Mouse (Mus musculus) telencephalon, adult 2 months (tissue): ENCODE data around the gene Retreg2.

Experiments
- DNase-seq: peaks from one replicate; pipeline ENCODE4 v3.0.0-alpha.2; 2011; ENCODE audit warnings: low read depth, low spot score

Retreg2 gene

GRCm38 (mm10) chr1:75168472-75169464 lies 26.2 kb downstream of the Retreg2 start, which contains the start of gene Zfand2b:
Gene Zfand2b (plus strand): TSS chr1:75168646.
- DNase-seq, result peak; percentile 84

DNA sequence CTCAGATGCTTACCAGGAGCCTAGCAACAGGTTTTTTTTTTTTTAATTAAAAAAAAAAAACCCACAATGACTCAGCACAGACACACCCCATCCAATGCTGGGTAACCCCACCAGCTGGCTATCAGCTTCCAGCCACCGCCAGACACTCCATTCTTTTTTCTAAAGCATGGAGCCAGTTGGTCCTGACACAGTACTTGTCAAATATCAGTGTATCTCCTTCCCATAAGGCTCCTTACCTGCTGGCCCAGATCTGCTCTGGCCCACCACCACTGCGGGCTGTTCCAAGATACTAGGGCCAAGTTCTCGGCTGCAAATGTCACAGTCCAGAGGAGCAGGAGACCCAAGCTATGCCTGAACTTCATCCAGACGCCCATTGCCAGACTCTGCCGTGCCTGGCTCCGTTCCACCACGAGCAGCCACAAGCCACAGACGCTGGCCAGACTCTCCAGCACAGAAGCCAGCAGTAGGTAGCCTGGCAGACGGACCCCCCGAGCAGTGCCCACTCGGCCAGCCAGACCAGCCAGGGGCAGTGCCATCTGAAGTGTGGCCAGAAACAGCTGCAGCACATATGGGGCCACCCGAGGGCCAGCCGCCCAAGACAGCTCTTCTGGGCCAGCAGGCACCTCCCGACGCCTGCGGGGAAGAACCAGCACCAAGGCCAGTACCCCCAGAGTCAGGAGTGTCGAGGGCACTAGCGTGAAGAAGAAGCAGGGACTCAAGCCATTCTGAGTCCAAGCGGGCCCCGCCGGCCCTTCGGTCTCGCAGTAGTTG lies 36.9 kb downstream of the Retreg2 start:
- no peak for DNase-seq

GRCm38 (mm10) chr1:75180105-75180590 lies 37.6 kb downstream of the Retreg2 start, which contains the start of gene Abcb6:
Gene Abcb6 (minus strand): TSS chr1:75180392.
- peak; percentile 93 for DNase-seq

GRCm38 (mm10) chr1:75180741-75181140 lies 38.2 kb downstream of the Retreg2 start:
- no peak for DNase-seq

DNA sequence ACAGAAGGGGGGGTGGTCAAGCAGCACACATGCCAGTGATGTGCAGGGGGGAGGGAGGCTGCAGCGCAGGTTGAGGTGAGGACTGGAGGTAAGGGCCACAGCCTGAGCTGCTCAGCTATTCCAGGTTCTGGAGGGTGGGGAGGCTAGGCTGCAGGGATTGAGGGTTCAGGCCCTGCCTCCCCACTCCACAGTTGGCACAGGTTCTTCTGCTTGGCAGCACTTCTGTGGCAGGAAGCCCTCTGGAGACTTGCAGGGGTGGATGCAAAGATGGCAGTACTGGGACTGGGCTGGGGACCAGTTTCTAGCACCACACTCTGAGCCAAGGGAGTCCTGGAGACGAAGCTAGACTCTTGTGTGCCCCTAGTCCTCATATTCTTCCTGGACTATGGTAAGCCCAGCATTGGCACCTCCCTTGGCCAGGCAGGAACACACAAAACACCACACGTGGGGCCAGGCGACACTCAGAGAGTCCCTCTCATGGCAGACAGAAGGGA lies 38.8 kb downstream of the Retreg2 start:
- no peak for DNase-seq

DNA sequence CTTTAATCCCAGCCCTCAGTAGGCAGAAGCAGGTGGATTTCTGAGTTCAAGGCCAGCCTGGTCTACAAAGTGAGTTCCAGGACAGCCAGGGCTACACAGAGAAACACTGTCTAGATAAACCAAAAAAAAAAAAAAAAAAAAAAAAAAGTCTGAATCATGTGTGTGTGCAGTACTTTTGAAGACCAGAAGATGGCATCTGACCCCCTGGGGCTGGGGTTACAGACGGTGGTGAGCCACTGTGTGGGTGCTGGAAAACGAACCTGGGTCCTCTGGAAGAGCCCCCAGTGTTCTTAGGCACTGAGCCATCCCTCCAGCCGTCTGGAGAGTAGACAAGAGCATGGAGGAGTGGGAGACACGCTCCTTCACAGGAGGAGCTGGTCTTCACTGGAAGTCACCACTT lies 39.6 kb downstream of the Retreg2 start:
- no peak for DNase-seq

GRCm38 (mm10) chr1:75185495-75185894 lies 42.9 kb downstream of the Retreg2 start:
- no peak for DNase-seq

- no peak for DNase-seq
These were observed 44.5 kb downstream of the Retreg2 start for GRCm38 (mm10) chr1:75187126-75187525.

GRCm38 (mm10) chr1:75187914-75188483 lies 45.4 kb downstream of the Retreg2 start:
- DNase-seq, result no peak

GRCm38 (mm10) chr1:75190577-75190976 lies 48.0 kb downstream of the Retreg2 start:
- DNase-seq, result no peak

GRCm38 (mm10) chr1:75191258-75191621 lies 48.7 kb downstream of the Retreg2 start:
- DNase-seq, result no peak

DNA sequence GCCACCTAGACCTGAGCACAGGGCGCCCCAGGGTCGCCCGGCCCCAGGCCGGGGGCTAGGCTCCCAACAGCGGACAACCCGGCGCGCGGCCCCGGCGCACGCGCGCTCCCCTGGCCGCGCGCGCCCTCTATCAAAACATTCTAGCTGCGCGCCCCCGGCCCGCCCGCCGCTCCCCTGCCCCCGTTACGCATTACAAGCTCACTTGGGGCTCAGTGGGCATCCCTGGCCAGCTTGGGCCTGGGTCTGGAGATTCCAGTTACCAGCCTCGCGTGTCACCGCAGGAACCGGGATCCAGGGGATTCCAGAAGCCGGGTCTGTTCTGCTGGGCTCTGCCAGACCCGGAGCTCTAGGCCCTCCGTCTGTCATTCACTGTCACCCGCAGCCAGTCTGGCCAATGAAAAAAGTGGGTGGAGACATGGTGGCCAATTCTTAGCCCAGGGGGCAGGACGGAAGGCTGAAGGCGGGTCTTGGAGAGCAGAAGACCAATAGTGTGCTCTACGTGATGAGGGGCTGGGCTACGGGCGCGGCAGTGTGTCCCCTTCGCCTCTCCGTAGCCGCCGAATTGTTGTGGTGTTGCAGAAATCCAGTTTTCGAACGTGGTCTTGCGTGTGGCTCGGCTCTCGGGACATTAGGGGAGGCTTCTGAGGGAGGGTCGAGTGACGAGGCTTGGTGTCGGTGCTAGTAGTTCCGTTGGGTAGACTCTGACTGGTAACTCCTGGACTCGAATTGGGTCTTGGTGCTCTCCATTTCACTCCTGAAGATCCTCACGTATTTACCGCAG lies 49.2 kb downstream of the Retreg2 start, which contains the start of the genes Ankzf1 and Atg9a:
Gene Ankzf1, plus strand, starts transcription at position 530 of the 781 bp plus-strand sequence.
Gene Atg9a, minus strand, starts transcription at position 575 of the 781 bp plus-strand sequence.
- DNase-seq, result peak; percentile 99

DNA sequence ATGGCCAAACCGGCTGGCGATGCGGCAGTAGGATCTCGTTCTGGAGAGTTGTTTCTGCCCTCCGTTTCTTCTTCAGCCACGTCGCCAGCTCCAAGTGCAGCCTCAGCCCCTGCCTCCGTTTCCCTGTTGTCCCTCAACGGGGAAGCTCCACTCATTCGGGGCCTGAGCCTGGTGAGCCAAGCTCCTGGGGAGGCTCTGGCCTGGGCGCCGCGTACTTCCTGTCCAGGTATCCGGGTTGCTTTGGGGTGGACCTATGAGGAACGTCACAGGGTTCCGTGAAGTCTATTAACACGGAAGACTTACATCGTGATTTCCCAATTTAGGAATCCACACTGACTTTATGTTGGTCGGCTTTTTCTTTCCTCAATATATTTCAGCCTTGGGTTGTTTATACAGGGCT lies 49.9 kb downstream of the Retreg2 start:
- DNase-seq, result peak; percentile 55
